Mouse (Mus musculus) liver, postnatal 0 days (tissue): ENCODE results near the gene Pde6c.

Source experiments
- CTCF ChIP-seq: sonication (generic); IDR thresholded peaks from 2 replicates; pipeline ENCODE4 v1.5.1; 2016; ENCODE audit warnings: antibody characterized with exemption, low read depth
- EP300 ChIP-seq: IDR thresholded peaks from 2 replicates; pipeline ENCODE4 v1.6.1; 2016; ENCODE audit warnings: antibody characterized with exemption, low read depth, mild to moderate bottlenecking

DNA sequence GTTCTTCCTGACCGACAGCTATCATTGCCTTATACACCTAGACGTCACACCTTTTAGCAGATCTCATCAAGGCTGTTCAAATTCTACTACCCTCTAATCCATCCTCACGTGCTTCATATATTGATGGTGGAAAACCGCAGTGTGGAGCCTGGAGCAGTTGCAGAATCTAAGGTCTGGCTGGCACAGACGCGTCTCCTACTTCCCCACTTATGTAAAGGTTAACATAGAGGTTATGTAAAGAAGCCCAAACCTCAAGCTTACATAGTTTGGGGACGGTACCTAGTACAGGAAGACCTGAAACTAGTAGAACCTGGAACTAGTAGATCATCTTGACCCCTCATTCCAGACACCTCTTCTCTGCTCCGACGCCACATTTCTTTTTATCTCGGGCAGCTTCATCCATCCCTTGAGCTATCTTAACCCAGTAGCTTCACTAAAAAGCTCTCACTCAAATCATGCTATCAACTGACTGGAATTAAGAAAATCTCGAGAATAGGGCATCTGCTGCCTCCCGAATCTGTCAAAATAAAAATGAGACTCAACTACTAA, 90.8 kb downstream of the Pde6c start:
- TF ChIP-seq CTCF = no peak
- TF ChIP-seq EP300 = no peak
